Mouse (Mus musculus) liver, embryonic 14.5 days (tissue): ENCODE results near the gene Zmym1.
A peak's percentile ranks its signal among the peaks of the same experiment; 100 is the strongest.

Source experiments
- CTCF ChIP-seq: IDR thresholded peaks from 2 replicates; pipeline ENCODE4 v1.5.1; 2016; ENCODE audit warnings: antibody characterized with exemption, low read depth, control low read depth
- EP300 ChIP-seq: IDR thresholded peaks from 2 replicates; pipeline ENCODE4 v1.6.1; 2016; ENCODE audit warnings: antibody characterized with exemption, low read depth

- TF ChIP-seq CTCF (peak; percentile 49), EP300 (0 out of 2 replicates have a peak, but pooled peaks have one; percentile 18)
Measured at GRCm38 (mm10) chr4:127021989-127022626, 38.8 kb downstream of the Zmym1 start.
